Mouse (Mus musculus) limb, embryonic 14.5 days (tissue): ENCODE results near the gene Ube2q2. TPM values are rescaled to one million over a fixed set of nuclear protein-coding genes. Genes with fewer than 3 reads are reported as not detected.
"Not testable (repeated sequence)": the region's sequence is repeated elsewhere in the genome, so short reads cannot be mapped to it uniquely, and the experiment has no call there.

Experiments used
- ATAC-seq: fragments of 200-750 bp; cut with Nextera tagmentation; 2 replicates; pipeline ENCODE4 v1.8.0; 2017; ENCODE audit warnings: low read depth, moderate number of reproducible peaks, moderate TSS enrichment; ENCODE audit not compliant: low FRiP score
- DNase-seq: peaks from one replicate; pipeline ENCODE4 v3.0.0-alpha.2; 2015; ENCODE audit warnings: low spot score
- H3K27ac ChIP-seq: fragments of 300-500 bp; sonication (generic); replicated peaks from 2 replicates; pipeline ENCODE4 v1.5.1; 2014; ENCODE audit warnings: low read depth, mild to moderate bottlenecking, low read length, moderate library complexity, mixed read lengths
- H3K27me3 ChIP-seq: fragments of 300-500 bp; sonication (generic); 2 replicates; pipeline ENCODE4 v1.6.1; 2014; ENCODE audit warnings: low read length, mixed read lengths; ENCODE audit not compliant: control insufficient read depth, insufficient read depth
- H3K36me3 ChIP-seq: fragments of 300-500 bp; sonication (generic); 2 replicates; pipeline ENCODE4 v1.6.1; 2014; ENCODE audit warnings: mild to moderate bottlenecking, low read length, moderate library complexity, mixed read lengths; ENCODE audit not compliant: control insufficient read depth, insufficient read depth
- H3K4me1 ChIP-seq: fragments of 300-500 bp; sonication (generic); 2 replicates; pipeline ENCODE4 v1.6.1; 2014; ENCODE audit warnings: antibody characterized with exemption, low read length, mixed read lengths; ENCODE audit not compliant: control insufficient read depth, insufficient read depth
- H3K4me2 ChIP-seq: fragments of 300-500 bp; sonication (generic); replicated peaks from 2 replicates; pipeline ENCODE4 v1.6.1; 2014; ENCODE audit warnings: low read depth, mild to moderate bottlenecking, low read length, moderate library complexity; ENCODE audit not compliant: severe bottlenecking
- H3K4me3 ChIP-seq: fragments of 300-500 bp; sonication (generic); replicated peaks from 2 replicates; pipeline ENCODE4 v1.5.1; 2014; ENCODE audit warnings: low read length
- H3K9ac ChIP-seq: fragments of 300-500 bp; sonication (generic); 2 replicates; pipeline ENCODE4 v1.6.1; 2014; ENCODE audit warnings: mild to moderate bottlenecking, low read depth, low read length, moderate library complexity; ENCODE audit not compliant: severe bottlenecking
- H3K9me3 ChIP-seq: fragments of 300-500 bp; sonication (generic); 2 replicates; pipeline ENCODE4 v1.6.1; 2016; ENCODE audit warnings: low read length; ENCODE audit not compliant: control insufficient read depth
- POLR2A ChIP-seq: fragments of 200-500 bp; IDR thresholded peaks from 2 replicates; pipeline ENCODE4 v1.8.0; 2012; ENCODE audit warnings: inconsistent platforms, mild to moderate bottlenecking, moderate library complexity, borderline replicate concordance; ENCODE audit not compliant: insufficient read depth, insufficient read length; ENCODE audit errors: extremely low read depth
- WGBS: fragments of 180-500 bp; shearing (Covaris S2); extraction: QIAGEN DNeasy Blood & Tissue Kit; methylation state at CpG from one replicate; pipeline ENCODE4 v1.1.7; 2014; 5-methylcytosine and 5-hydroxymethylcytosine counted together
- polyA plus RNA-seq, 2 experiments: library from polyadenylated mRNA; depleted of rRNA in 1 of 2; stranded (reverse) in 1 of 2; unstranded in 1 of 2; fragments of >200 nt; fragmentation: Nextera tagmentation in 1 of 2; extraction: Ambion mirVana in 1 of 2; gene quantifications; 2 replicates each; pipeline versions ENCODE4 v1.2.1 to v1.2.3; 2012 to 2014

Gene Ube2q2
- polyA plus RNA-seq, 2 experiments: 19.8 to 40.6 TPM

- no peak for DNase-seq
- no peaks in the 10 kb centered on the region for H3K36me3 ChIP-seq
- H3K4me3 ChIP-seq: no peak overlapping the region
- no peak overlapping the region for H3K9ac ChIP-seq
- 84% methylated on average over 4 of the region's 4 CpGs for WGBS
- H3K4me1 ChIP-seq: no peaks in the 10 kb centered on the region
- H3K4me2 ChIP-seq: no peak overlapping the region
- H3K27ac ChIP-seq: no peak overlapping the region
- no peaks in the 10 kb centered on the region for H3K9me3 ChIP-seq
- no peak for ATAC-seq
- no peaks in the 10 kb centered on the region for H3K27me3 ChIP-seq
- TF ChIP-seq POLR2A: no peak
These were observed 98.3 kb downstream of the Ube2q2 start for GRCm38 (mm10) chr9:55246918-55247317.

- H3K4me3 ChIP-seq: no peak overlapping the region
- 83% methylated on average over 4 of the region's 4 CpGs for WGBS
These were observed 99.8 kb downstream of the Ube2q2 start for GRCm38 (mm10) chr9:55248465-55248864.

GRCm38 (mm10) chr9:55250595-55251247 is 102.1 kb downstream of the Ube2q2 start:
- Histone ChIP-seq H3K9ac (no peak overlapping the region), H3K36me3 (no peaks in the 10 kb centered on the region), H3K4me2 (no peak overlapping the region), H3K4me1 (no peaks in the 10 kb centered on the region), H3K27ac (no peak overlapping the region), H3K9me3 (no peaks in the 10 kb centered on the region), H3K27me3 (no peaks in the 10 kb centered on the region), H3K4me3 (no peak overlapping the region)
- WGBS: 77% methylated on average over 6 of the region's 6 CpGs
- DNase-seq (no peak), ATAC-seq (no peak)
- TF ChIP-seq POLR2A: no peak

More at GRCm38 (mm10) chr9:55248465-55248864, 99.8 kb downstream of the Ube2q2 start:
- Histone ChIP-seq H3K36me3 (no peaks in the 10 kb centered on the region), H3K4me1 (no peaks in the 10 kb centered on the region), H3K9me3 (no peaks in the 10 kb centered on the region), H3K27me3 (no peaks in the 10 kb centered on the region), H3K27ac (no peak overlapping the region), H3K4me2 (no peak overlapping the region), H3K9ac (no peak overlapping the region)
- ATAC-seq: no peak
- TF ChIP-seq POLR2A: no peak
- no peak for DNase-seq

- not testable (repeated sequence) for H3K4me1 ChIP-seq, H3K9me3 ChIP-seq, H3K4me2 ChIP-seq, H3K4me3 ChIP-seq, DNase-seq, H3K27ac ChIP-seq, H3K36me3 ChIP-seq, H3K27me3 ChIP-seq, H3K9ac ChIP-seq, ATAC-seq
- WGBS: 65% methylated on average over 2 of the region's 2 CpGs
These were observed 103.4 kb downstream of the Ube2q2 start for GRCm38 (mm10) chr9:55252097-55252496.

GRCm38 (mm10) chr9:55253849-55254248 is 105.2 kb downstream of the Ube2q2 start:
- H3K27me3 ChIP-seq: no peaks in the 10 kb centered on the region
- no peaks in the 10 kb centered on the region for H3K36me3 ChIP-seq
- no peaks in the 10 kb centered on the region for H3K4me1 ChIP-seq
- DNase-seq (no peak), ATAC-seq (no peak)
- H3K9me3 ChIP-seq: no peaks in the 10 kb centered on the region
- H3K4me2 ChIP-seq: no peak overlapping the region
- WGBS: 77% methylated on average over 1 of the region's 1 CpGs
- H3K9ac ChIP-seq: no peak overlapping the region
- H3K27ac ChIP-seq: no peak overlapping the region
- H3K4me3 ChIP-seq: no peak overlapping the region
- TF ChIP-seq POLR2A: no peak

GRCm38 (mm10) chr9:55255056-55255455 is 106.4 kb downstream of the Ube2q2 start:
- ATAC-seq: no peak
- no peaks in the 10 kb centered on the region for H3K4me1 ChIP-seq
- H3K4me2 ChIP-seq: no peak overlapping the region
- DNase-seq: no peak
- 89% methylated on average over 5 of the region's 5 CpGs for WGBS
- no peaks in the 10 kb centered on the region for H3K27me3 ChIP-seq
- H3K9me3 ChIP-seq: no peaks in the 10 kb centered on the region
- no peak overlapping the region for H3K27ac ChIP-seq
- no peaks in the 10 kb centered on the region for H3K36me3 ChIP-seq
- H3K4me3 ChIP-seq: no peak overlapping the region
- H3K9ac ChIP-seq: no peak overlapping the region
- no peak for TF ChIP-seq POLR2A
